Mouse (Mus musculus) thymus, adult 2 months (tissue): ENCODE results near the gene Cyp46a1.

Source experiments
- CTCF ChIP-seq: fragments of 200-500 bp; IDR thresholded peaks from 2 replicates; pipeline ENCODE4 v1.5.1; 2012; ENCODE audit warnings: mild to moderate bottlenecking, control low read depth, low read length, moderate library complexity, borderline replicate concordance; ENCODE audit not compliant: control insufficient read depth, poor library complexity, insufficient read depth; ENCODE audit errors: extremely low read depth
- POLR2A ChIP-seq: fragments of 200-500 bp; IDR thresholded peaks from 2 replicates; pipeline ENCODE4 v1.6.1; 2012; ENCODE audit warnings: mild to moderate bottlenecking, low read length, control low read depth, moderate library complexity; ENCODE audit not compliant: control insufficient read depth, poor library complexity, insufficient read depth; ENCODE audit errors: extremely low read depth

DNA sequence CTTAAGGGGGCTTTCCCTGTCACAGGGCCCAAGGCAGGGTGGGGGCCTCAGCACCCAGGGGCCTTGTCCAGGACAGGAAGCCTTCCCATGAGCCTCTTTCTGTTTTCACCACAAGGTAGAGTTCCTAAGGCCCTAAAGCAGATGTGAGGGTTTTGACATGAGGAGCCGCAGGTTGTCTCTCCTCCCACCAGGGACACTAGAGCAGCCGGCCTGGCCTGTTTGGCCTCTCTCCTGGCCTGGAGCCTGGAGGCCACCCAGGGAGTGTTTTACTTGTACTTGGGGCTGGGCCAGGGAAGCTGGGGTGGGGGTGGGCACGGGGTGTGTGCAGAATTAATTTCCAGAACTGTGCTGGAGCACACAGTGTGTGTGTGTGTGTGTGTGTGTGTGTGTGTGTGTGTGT lies 31.2 kb downstream of the Cyp46a1 start:
- TF ChIP-seq CTCF, result no peak
- no peak for TF ChIP-seq POLR2A
